In the genomic region with DNA sequence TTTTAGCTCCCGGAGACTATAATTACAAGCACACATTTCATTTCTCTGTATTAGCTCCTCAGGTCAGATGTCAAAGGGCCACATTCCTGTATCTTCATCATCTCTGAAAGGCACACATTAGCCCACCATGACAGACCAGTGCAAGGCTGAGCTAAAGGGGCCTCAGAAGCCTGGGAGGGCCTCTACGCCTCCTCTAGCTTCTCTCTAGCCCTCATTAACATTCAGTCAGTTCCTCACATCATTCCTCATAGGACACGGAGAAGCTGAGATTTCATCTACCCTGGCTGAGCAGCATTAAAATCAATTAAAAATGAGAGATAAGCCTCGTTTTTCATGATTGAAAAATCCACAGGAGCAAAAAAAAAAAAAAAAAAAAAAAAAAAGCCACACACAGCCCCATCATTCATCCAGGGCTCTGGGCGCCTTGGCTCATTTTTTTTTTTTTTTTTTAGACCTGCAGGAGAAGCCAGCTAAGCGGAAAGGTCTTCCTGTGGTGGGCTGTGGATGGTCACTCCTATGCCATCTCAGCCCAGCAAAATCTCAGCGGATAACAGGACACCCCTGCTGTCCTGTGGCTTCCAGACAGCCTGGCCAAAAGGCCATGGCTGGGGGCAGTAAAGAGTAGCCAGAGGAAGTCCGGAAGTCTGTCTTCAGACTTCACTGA, we compare ENCODE assay signal across 25 mouse cellular contexts.
DNase-seq lines count a peak whose midpoint lies in the region; ATAC-seq lines count a peak whose summit lies in the region.
"Had no signal": no experiment of that assay in that cellular context is flagged by ENCODE, and none has a peak within 500 bp of the region (broad histone marks: within the 10 kb centered on the region; RNA-seq: fewer than 3 reads in every experiment).

No protein-coding gene starts in this region.

- H3K27ac ChIP-seq in hindbrain, embryonic 13.5 days, result peak overlapping the region; percentile 66
- no peak overlapping the region for H3K27ac ChIP-seq in hindbrain, embryonic 10.5 days
- H3K27ac ChIP-seq in neural tube, embryonic 13.5 days (replicated peaks), result 0 out of 2 replicates have a peak overlapping the region, but pooled peaks have one; percentile 23
- peak overlapping the region; percentile 32; the same call in 1 of the 2 replicates for H3K27ac ChIP-seq in midbrain, embryonic 13.5 days
- H3K27ac ChIP-seq: embryonic facial prominence, embryonic 10.5 days; embryonic facial prominence, embryonic 15.5 days; forebrain, embryonic 13.5 days; layer of hippocampus, adult 2 months; limb, embryonic 13.5 days; lung, embryonic 15.5 days; stomach, postnatal 0 days had no signal

- H3K4me2 ChIP-seq in hindbrain, embryonic 13.5 days, result no peak overlapping the region
- no peak overlapping the region for H3K4me2 ChIP-seq in neural tube, embryonic 13.5 days
- no peak overlapping the region for H3K4me2 ChIP-seq in midbrain, embryonic 13.5 days (replicated peaks)
- H3K4me2 ChIP-seq: embryonic facial prominence, embryonic 15.5 days; forebrain, embryonic 13.5 days; limb, embryonic 13.5 days; liver, embryonic 11.5 days; lung, embryonic 15.5 days had no signal

- no peak overlapping the region for H3K9ac ChIP-seq in hindbrain, embryonic 13.5 days
- no peak overlapping the region for H3K9ac ChIP-seq in neural tube, embryonic 13.5 days
- H3K9ac ChIP-seq in midbrain, embryonic 13.5 days (replicated peaks), result no peak overlapping the region
- H3K9ac ChIP-seq: embryonic facial prominence, embryonic 15.5 days; forebrain, embryonic 13.5 days; limb, embryonic 13.5 days; lung, embryonic 15.5 days had no signal

- ATAC-seq in hindbrain, embryonic 13.5 days (ENCODE audit: low FRiP score), result peak; percentile 78
- ATAC-seq in neural tube, embryonic 13.5 days (ENCODE audit: low read depth), result no peak
- peak; percentile 69; the same call in 1 of the 2 replicates for ATAC-seq in midbrain, embryonic 13.5 days
- ATAC-seq: forebrain, embryonic 13.5 days; intestine, embryonic 16.5 days had no signal

- peaks cover 5% of the 10 kb centered on the region for H3K4me1 ChIP-seq in hindbrain, embryonic 13.5 days (replicated peaks)
- H3K4me1 ChIP-seq in hindbrain, embryonic 10.5 days (replicated peaks), result 0 out of 2 replicates have a peak, but pooled peaks cover 3% of the 10 kb centered on the region
- no peaks in the 10 kb centered on the region for H3K4me1 ChIP-seq in neural tube, embryonic 13.5 days (replicated peaks)
- H3K4me1 ChIP-seq in midbrain, embryonic 13.5 days (replicated peaks), result peaks cover 3% of the 10 kb centered on the region; the same call in 1 of the 2 replicates
- H3K4me1 ChIP-seq: embryonic facial prominence, embryonic 15.5 days; forebrain, embryonic 13.5 days; limb, embryonic 13.5 days had no signal

- H3K9me3 ChIP-seq in hindbrain, embryonic 13.5 days, result no peaks in the 10 kb centered on the region
- H3K9me3 ChIP-seq in hindbrain, embryonic 10.5 days, result peaks cover 4% of the 10 kb centered on the region; the same call in 1 of the 2 replicates
- H3K9me3 ChIP-seq in neural tube, embryonic 13.5 days, result no peaks in the 10 kb centered on the region
- H3K9me3 ChIP-seq in midbrain, embryonic 13.5 days, result no peaks in the 10 kb centered on the region
- H3K9me3 ChIP-seq: embryonic facial prominence, embryonic 10.5 days; embryonic facial prominence, embryonic 15.5 days; forebrain, embryonic 13.5 days; limb, embryonic 13.5 days; lung, embryonic 15.5 days had no signal

- DNase-seq in hindbrain, embryonic 10.5 days (ENCODE audit: low spot score), result no peak
- DNase-seq in neural tube, embryonic 10.5 days (ENCODE audit: extremely low spot score, low spot score), result no peak
- no peak for DNase-seq in urinary bladder, postnatal 10 days (ENCODE audit: low spot score)
- DNase-seq in lung, postnatal 4 days, result no peak
- DNase-seq: adrenal gland, postnatal 14 days; cerebellum, adult 18-20 months; cerebellum, postnatal 14 days; gastrocnemius, postnatal 10 days; heart, postnatal 14 days; kidney, postnatal 36 days; right cerebral cortex, adult 18-20 months; thymus, adult 18-20 months; thymus, postnatal 25 days had no signal

- 49% methylated on average over 8 of the region's 8 CpGs for WGBS in hindbrain, embryonic 13.5 days
- 62% methylated on average over 8 of the region's 8 CpGs for WGBS in hindbrain, embryonic 10.5 days
- WGBS in neural tube, embryonic 13.5 days, result 66% methylated on average over 8 of the region's 8 CpGs
- WGBS in midbrain, embryonic 13.5 days, result 56% methylated on average over 8 of the region's 8 CpGs

- H3K4me3 ChIP-seq in hindbrain, embryonic 13.5 days, result no peak overlapping the region
- H3K4me3 ChIP-seq in hindbrain, embryonic 10.5 days, result no peak overlapping the region
- H3K4me3 ChIP-seq in neural tube, embryonic 13.5 days, result no peak overlapping the region
- H3K4me3 ChIP-seq in midbrain, embryonic 13.5 days (replicated peaks), result no peak overlapping the region
- H3K4me3 ChIP-seq: embryonic facial prominence, embryonic 10.5 days; embryonic facial prominence, embryonic 15.5 days; forebrain, embryonic 13.5 days; layer of hippocampus, adult 2 months; limb, embryonic 13.5 days; lung, embryonic 15.5 days had no signal

- no peaks in the 10 kb centered on the region for H3K27me3 ChIP-seq in hindbrain, embryonic 13.5 days
- H3K27me3 ChIP-seq in hindbrain, embryonic 10.5 days (ENCODE audit: insufficient read depth, poor library complexity, severe bottlenecking), result no peaks in the 10 kb centered on the region
- no peaks in the 10 kb centered on the region for H3K27me3 ChIP-seq in neural tube, embryonic 13.5 days
- H3K27me3 ChIP-seq in midbrain, embryonic 13.5 days, result no peaks in the 10 kb centered on the region
- H3K27me3 ChIP-seq: embryonic facial prominence, embryonic 15.5 days; forebrain, embryonic 13.5 days; limb, embryonic 13.5 days; lung, embryonic 15.5 days had no signal

- H3K36me3 ChIP-seq in hindbrain, embryonic 13.5 days, result no peaks in the 10 kb centered on the region
- no peaks in the 10 kb centered on the region for H3K36me3 ChIP-seq in hindbrain, embryonic 10.5 days
- no peaks in the 10 kb centered on the region for H3K36me3 ChIP-seq in neural tube, embryonic 13.5 days
- no peaks in the 10 kb centered on the region for H3K36me3 ChIP-seq in midbrain, embryonic 13.5 days
- H3K36me3 ChIP-seq: embryonic facial prominence, embryonic 10.5 days; embryonic facial prominence, embryonic 15.5 days; limb, embryonic 13.5 days; lung, embryonic 15.5 days had no signal
